Mouse (Mus musculus): ENCODE results near the gene Slc48a1. TPM values are rescaled to one million over a fixed set of nuclear protein-coding genes. Genes with fewer than 3 reads are reported as not detected.

Slc48a1 gene
- polyA plus RNA-seq, 1 experiment: not detected

DNA sequence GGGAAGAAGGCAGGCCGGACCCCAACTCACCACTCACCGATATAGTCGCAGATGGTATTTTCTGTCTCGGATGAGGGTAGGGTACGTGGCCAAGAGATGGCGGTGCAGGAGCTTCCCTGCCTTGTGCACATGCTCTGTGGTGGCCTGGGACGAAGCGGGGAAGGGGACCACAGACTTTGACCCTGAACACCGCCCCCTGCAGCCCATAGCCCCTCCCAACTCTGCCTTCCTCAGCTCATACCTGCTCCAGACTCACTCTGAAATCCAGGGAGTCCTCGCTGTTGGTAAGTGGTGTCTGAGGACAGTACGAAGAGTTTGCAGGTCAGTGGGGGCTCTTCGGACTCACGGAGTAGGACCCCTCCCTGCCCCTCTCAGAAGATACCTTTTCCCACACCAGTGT lies 16.9 kb upstream of the Slc48a1 start:
- no peak overlapping the region for H3K4me3 ChIP-seq (ENCODE audit: insufficient read depth, low read depth, low read length)
- WGBS: 71% methylated on average over 13 of the region's 13 CpGs

DNA sequence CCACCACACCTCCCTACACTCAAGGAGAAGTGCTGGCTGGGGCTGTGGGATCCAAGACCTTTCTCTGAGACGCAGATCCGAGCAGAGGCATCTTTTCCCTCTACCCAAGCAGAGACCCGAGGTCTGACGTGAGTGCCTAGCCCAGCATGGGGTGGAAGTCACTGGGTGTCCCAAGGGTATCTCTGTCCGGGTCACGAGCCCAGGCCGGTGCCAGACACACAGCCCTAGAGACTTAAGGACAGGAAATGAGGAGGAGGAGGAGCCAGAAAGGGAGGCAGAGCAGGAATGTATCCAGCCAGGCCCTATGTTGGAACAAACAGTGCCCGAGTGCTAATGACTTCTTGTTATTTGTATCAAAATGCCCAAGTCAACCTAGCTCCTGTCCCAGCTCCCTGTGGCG lies 15.6 kb upstream of the Slc48a1 start:
- TF ChIP-seq CTCF (IDR thresholded peaks at IDR 0.05; ENCODE audit: insufficient read depth, low read depth, low read length) (no peak), POLR2A (IDR thresholded peaks at IDR 0.05; ENCODE audit: insufficient read depth, low read depth, low read length) (no peak)
- H3K27ac ChIP-seq (ENCODE audit: insufficient read depth, low read depth, low read length): no peak overlapping the region
- peaks cover 58% of the 10 kb centered on the region for H3K4me1 ChIP-seq (ENCODE audit: control insufficient read depth, insufficient read depth, low read length)
- H3K4me3 ChIP-seq (ENCODE audit: insufficient read depth, low read depth, low read length): no peak overlapping the region
- 65% methylated on average over 9 of the region's 9 CpGs for WGBS

More for the DNA sequence above, 16.9 kb upstream of the Slc48a1 start:
- peaks cover 48% of the 10 kb centered on the region for H3K4me1 ChIP-seq (ENCODE audit: control insufficient read depth, insufficient read depth, low read length)
- no peak overlapping the region for H3K27ac ChIP-seq (ENCODE audit: insufficient read depth, low read depth, low read length)
- no peak for TF ChIP-seq CTCF (IDR thresholded peaks at IDR 0.05; ENCODE audit: insufficient read depth, low read depth, low read length)
- TF ChIP-seq POLR2A (IDR thresholded peaks at IDR 0.05; ENCODE audit: insufficient read depth, low read depth, low read length): no peak

DNA sequence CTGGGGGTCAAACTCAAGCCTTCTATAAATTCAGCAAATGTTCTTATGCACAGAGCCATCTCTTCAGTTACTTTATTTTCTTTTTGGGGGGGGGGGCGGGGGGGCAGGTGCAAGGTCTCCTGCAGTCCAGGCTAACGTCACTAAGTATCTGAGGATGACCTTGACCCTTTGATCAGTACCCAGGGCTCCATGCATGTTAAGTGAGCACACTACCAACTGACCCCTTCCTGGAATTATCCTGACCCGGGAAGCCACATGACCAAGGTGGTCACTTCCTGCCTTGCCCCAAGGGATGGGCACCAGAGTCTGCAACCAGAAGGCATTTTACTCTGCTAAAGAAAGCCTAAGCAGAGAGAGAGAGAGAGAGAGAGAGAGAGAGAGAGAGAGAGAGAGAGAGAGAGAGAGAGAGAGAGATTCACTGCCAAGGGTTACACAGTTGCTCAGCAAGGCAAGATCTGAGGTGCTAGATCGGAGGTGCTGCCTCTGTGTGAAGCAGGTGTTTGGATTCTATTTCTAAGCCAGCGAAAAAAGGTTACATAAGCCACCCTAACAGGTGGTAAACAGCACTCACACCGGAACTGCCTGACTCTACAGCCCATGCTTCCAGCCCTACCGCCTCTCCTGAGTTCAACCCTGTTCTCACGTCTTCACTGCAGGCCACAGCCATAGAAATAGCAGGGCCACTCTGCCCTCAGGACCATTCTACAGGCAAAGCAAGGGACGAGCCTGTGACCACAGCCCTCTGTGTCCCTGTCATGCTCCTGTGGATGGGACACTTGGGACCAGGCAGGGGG lies 14.9 kb upstream of the Slc48a1 start:
- TF ChIP-seq POLR2A (IDR thresholded peaks at IDR 0.05; ENCODE audit: insufficient read depth, low read depth, low read length) (no peak), CTCF (IDR thresholded peaks at IDR 0.05; ENCODE audit: insufficient read depth, low read depth, low read length) (no peak)
- WGBS: 71% methylated on average over 9 of the region's 9 CpGs
- no peak overlapping the region for H3K27ac ChIP-seq (ENCODE audit: insufficient read depth, low read depth, low read length)
- H3K4me3 ChIP-seq (ENCODE audit: insufficient read depth, low read depth, low read length): no peak overlapping the region
- peaks cover 65% of the 10 kb centered on the region for H3K4me1 ChIP-seq (ENCODE audit: control insufficient read depth, insufficient read depth, low read length)

DNA sequence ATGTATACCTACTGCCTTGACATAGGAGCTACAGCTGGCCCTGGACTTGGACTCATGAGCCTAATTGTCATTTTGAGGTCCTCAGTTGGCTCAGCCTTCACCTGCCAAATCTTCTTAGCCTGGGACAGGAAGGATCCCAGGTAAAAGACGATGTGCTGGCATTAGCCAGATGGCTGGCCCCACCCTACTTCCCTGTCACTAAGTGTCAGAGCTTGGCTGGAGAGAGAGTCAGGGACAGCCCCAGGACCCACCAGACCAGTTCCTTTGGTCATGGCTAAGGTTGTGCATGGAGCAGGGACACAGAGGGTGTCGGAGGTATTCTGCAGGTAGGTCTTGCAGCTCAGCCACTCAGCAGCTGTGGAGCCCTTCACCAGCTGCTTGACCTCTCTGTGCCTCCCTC lies 13.8 kb upstream of the Slc48a1 start:
- peaks cover 65% of the 10 kb centered on the region for H3K4me1 ChIP-seq (ENCODE audit: control insufficient read depth, insufficient read depth, low read length)
- WGBS: 90% methylated on average over 2 of the region's 2 CpGs
- 0 out of 2 replicates have a peak overlapping the region, but pooled peaks have one; percentile 34 for H3K4me3 ChIP-seq (ENCODE audit: insufficient read depth, low read depth, low read length)
- TF ChIP-seq CTCF (IDR thresholded peaks at IDR 0.05; ENCODE audit: insufficient read depth, low read depth, low read length): no peak
- TF ChIP-seq POLR2A (IDR thresholded peaks at IDR 0.05; ENCODE audit: insufficient read depth, low read depth, low read length): no peak
- no peak overlapping the region for H3K27ac ChIP-seq (ENCODE audit: insufficient read depth, low read depth, low read length)

DNA sequence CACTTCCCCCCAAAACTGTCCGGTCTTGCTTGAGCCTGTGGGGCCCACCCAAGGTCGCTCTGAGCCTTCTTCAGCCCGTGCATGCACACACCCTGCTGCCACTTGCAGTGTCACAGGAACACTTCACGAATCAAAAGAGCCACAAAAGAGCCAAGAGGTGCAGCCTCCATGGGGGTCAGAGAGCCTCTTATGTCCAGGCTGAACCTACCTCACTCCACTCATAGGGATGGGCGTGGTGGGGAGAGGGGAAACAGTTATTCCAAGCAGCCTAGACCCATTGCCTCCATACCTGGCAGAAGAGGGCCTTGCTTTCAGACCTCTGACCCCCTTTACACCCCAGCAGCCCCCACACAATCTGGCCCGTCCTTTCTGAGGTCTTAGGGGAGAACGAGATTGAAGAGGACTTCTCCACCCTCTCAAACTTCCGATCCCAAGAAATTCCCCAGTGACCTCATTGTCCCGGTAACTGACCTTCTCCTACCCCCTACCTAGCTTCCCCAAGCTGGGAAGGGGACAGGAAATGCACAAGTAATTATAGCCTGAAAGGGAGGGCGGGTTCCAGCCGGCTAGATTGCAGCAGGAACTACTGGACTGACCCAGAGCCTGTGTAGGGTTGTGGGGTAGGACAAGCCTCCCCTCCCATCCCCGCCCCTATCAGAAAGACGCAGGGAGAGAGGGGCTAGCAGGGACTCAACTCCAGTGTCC lies 13.1 kb upstream of the Slc48a1 start:
- no peak for TF ChIP-seq POLR2A (IDR thresholded peaks at IDR 0.05; ENCODE audit: insufficient read depth, low read depth, low read length)
- no peak for TF ChIP-seq CTCF (IDR thresholded peaks at IDR 0.05; ENCODE audit: insufficient read depth, low read depth, low read length)
- H3K4me3 ChIP-seq (ENCODE audit: insufficient read depth, low read depth, low read length): peak overlapping the region; percentile 34
- peaks cover 61% of the 10 kb centered on the region for H3K4me1 ChIP-seq (ENCODE audit: control insufficient read depth, insufficient read depth, low read length)
- peak overlapping the region; percentile 39 for H3K27ac ChIP-seq (ENCODE audit: insufficient read depth, low read depth, low read length)
- WGBS: 58% methylated on average over 13 of the region's 13 CpGs

DNA sequence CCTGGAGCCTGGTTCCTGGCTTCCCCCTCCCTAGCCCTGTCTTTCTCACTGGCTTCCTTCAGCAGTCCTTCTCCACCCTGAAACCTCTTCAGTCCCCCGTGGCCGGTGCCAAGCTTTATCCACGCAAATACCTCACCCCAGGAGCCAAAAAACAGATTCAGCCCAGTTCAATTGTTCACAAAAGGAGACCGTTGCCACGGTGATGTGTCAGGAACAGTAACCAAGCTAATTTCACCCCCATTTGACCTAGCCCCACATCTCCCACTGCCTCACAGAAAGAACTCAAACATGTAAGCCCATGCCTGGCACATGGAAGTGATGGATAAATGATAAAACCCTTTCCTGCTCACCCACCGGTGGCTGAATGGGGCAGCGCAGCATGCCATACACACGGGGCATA lies 12.1 kb upstream of the Slc48a1 start:
- peaks cover 53% of the 10 kb centered on the region for H3K4me1 ChIP-seq (ENCODE audit: control insufficient read depth, insufficient read depth, low read length)
- TF ChIP-seq CTCF (IDR thresholded peaks at IDR 0.05; ENCODE audit: insufficient read depth, low read depth, low read length) (no peak), POLR2A (IDR thresholded peaks at IDR 0.05; ENCODE audit: insufficient read depth, low read depth, low read length) (no peak)
- peak overlapping the region; percentile 58 for H3K4me3 ChIP-seq (ENCODE audit: insufficient read depth, low read depth, low read length)
- WGBS: 10% methylated on average over 8 of the region's 8 CpGs
- peak overlapping the region; percentile 81 for H3K27ac ChIP-seq (ENCODE audit: insufficient read depth, low read depth, low read length)

DNA sequence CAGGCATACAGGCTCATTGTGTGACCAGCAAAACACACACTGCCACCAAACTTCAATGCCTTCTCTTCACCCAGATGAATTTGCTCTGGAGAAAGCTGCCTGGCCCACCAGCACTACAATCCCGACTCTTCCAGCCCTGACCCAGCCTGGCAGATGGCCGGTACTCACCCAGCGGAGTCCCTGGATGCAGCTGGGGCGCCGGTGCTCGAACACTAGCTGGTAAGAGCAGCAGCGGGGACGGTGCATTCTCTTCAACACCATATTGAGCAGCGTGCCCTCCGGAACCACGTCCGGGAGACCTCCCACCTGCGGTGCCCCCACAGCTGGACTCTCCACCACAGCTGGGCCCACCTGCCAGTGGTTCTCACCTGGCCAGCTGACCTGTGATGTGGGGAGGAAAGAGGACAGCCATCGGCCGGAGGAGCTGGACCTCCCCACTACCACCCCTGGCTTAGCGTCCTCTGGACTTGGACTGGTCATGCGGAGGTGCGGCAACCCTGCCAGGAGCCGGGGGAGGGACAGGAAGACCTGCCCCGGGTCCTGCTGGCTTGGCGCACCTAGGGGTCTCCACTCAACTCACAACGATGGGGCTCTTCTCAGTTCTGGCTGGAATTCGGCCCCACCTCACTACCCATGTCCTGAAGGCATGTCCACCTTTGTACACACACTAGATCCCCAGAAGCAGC lies 11.6 kb upstream of the Slc48a1 start:
- Histone ChIP-seq H3K4me3 (ENCODE audit: insufficient read depth, low read depth, low read length) (peak overlapping the region; percentile 58), H3K27ac (ENCODE audit: insufficient read depth, low read depth, low read length) (peak overlapping the region; percentile 81), H3K4me1 (ENCODE audit: control insufficient read depth, insufficient read depth, low read length) (peaks cover 47% of the 10 kb centered on the region)
- TF ChIP-seq CTCF (IDR thresholded peaks at IDR 0.05; ENCODE audit: insufficient read depth, low read depth, low read length) (no peak), POLR2A (IDR thresholded peaks at IDR 0.05; ENCODE audit: insufficient read depth, low read depth, low read length) (no peak)
- 13% methylated on average over 23 of the region's 23 CpGs for WGBS

DNA sequence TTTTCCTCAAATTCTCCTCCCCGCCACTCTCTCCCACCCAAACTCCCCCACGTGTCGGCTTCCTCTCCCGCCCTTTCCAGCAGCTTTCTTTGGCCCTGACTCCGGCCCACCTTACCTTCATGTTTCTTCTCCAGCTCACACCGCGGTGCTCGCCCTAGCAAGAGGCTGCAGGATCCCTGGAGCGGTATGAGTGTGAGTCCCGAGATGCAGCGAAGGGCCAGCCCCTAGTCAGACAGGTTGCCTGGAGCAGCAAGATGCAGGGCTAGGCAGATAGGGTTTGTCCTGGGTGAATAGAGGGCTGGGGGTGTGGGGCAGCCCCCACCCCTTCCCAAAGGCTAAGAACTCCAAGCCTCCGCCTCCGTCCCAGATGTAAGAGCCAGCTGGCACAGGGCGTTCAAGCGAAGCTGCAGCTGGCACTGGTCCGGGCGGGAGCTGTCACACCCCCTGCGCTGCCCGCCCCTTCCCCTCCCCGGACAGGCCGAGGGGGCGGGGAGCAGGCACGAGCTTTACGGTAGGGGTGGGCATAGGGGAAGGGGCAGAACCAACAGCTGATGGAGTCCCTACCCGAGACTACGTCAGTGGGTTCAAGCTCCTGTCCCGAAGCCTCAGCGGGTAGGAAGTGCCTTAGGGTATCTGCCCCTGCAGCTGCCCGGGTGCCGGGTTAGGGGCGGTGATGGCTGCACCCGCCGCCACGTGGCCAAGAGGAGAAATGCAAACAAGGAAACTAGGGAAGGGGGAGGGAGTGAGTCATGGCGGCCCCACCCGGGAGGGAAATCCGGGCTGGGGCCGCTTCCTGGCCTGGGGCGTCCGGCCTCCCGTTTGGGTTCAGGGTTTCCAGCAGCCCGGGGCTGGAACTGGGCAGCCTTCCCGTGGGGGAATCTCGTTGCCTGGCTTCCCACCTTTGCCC lies 10.8 kb upstream of the Slc48a1 start, which contains the start of gene Rapgef3:
Gene Rapgef3, minus strand, starts transcription at position 693 of the 907 bp plus-strand sequence.
- Histone ChIP-seq H3K4me3 (ENCODE audit: insufficient read depth, low read depth, low read length) (peak within 1 kb of the TSS; percentile 58), H3K27ac (ENCODE audit: insufficient read depth, low read depth, low read length) (peak within 1 kb of the TSS; percentile 81), H3K4me1 (ENCODE audit: control insufficient read depth, insufficient read depth, low read length) (peaks cover 40% of the 10 kb centered on the region)
- under 1% methylated on average over 44 of the region's 44 CpGs for WGBS
- TF ChIP-seq POLR2A (IDR thresholded peaks at IDR 0.05; ENCODE audit: insufficient read depth, low read depth, low read length) (no peak; the same call in 1 of the 2 replicates), CTCF (IDR thresholded peaks at IDR 0.05; ENCODE audit: insufficient read depth, low read depth, low read length) (peak; percentile 56; the same call in 1 of the 2 replicates)
